Mouse (Mus musculus) heart, embryonic 15.5 days (tissue): ENCODE data around the gene Tmub1. TPM values are rescaled to one million over a fixed set of nuclear protein-coding genes. Genes with fewer than 3 reads are reported as not detected.

Experiments used
- ATAC-seq: fragments of 200-750 bp; cut with Nextera tagmentation; replicated peaks from 2 replicates; pipeline ENCODE4 v1.8.0; 2017; ENCODE audit warnings: low read depth, moderate TSS enrichment; ENCODE audit not compliant: insufficient number of reproducible peaks, insufficient read depth, low FRiP score
- H3K27ac ChIP-seq: fragments of 300-500 bp; sonication (generic); 2 replicates; pipeline ENCODE4 v1.5.1; 2015; ENCODE audit warnings: mild to moderate bottlenecking, inconsistent platforms
- H3K27me3 ChIP-seq: fragments of 300-500 bp; sonication (generic); 2 replicates; pipeline ENCODE4 v1.6.1; 2015; ENCODE audit warnings: inconsistent platforms
- H3K36me3 ChIP-seq: fragments of 300-500 bp; sonication (generic); 2 replicates; pipeline ENCODE4 v1.6.1; 2015; ENCODE audit warnings: mild to moderate bottlenecking, inconsistent platforms
- H3K4me1 ChIP-seq: fragments of 300-500 bp; sonication (generic); replicated peaks from 2 replicates; pipeline ENCODE4 v1.6.1; 2015; ENCODE audit warnings: inconsistent platforms
- H3K4me2 ChIP-seq: fragments of 300-500 bp; sonication (generic); 2 replicates; pipeline ENCODE4 v1.6.1; 2015; ENCODE audit warnings: inconsistent platforms, mild to moderate bottlenecking, moderate library complexity
- H3K4me3 ChIP-seq: fragments of 300-500 bp; sonication (generic); 2 replicates; pipeline ENCODE4 v1.5.1; 2015; ENCODE audit warnings: mild to moderate bottlenecking, inconsistent platforms
- H3K9ac ChIP-seq: fragments of 300-500 bp; sonication (generic); 2 replicates; pipeline ENCODE4 v1.6.1; 2015; ENCODE audit warnings: mild to moderate bottlenecking, inconsistent platforms
- H3K9me3 ChIP-seq: fragments of 300-500 bp; sonication (generic); replicated peaks from 2 replicates; pipeline ENCODE4 v1.6.1; 2016; ENCODE audit warnings: inconsistent platforms
- WGBS: fragments of 180-500 bp; shearing (Covaris S2); methylation state at CpG from one replicate; pipeline ENCODE4 v1.1.7; 2015; ENCODE audit warnings: mixed read lengths; 5-methylcytosine and 5-hydroxymethylcytosine counted together
- polyA plus RNA-seq: library from polyadenylated mRNA; unstranded; fragments of >200 nt; fragmentation: Nextera tagmentation; extraction: Ambion mirVana; gene quantifications from 2 replicates; pipeline ENCODE4 v1.2.1, GENCODE M21; 2015

The Tmub1 gene
- polyA plus RNA-seq: 17.0 and 20.0 TPM in 2 replicates

DNA sequence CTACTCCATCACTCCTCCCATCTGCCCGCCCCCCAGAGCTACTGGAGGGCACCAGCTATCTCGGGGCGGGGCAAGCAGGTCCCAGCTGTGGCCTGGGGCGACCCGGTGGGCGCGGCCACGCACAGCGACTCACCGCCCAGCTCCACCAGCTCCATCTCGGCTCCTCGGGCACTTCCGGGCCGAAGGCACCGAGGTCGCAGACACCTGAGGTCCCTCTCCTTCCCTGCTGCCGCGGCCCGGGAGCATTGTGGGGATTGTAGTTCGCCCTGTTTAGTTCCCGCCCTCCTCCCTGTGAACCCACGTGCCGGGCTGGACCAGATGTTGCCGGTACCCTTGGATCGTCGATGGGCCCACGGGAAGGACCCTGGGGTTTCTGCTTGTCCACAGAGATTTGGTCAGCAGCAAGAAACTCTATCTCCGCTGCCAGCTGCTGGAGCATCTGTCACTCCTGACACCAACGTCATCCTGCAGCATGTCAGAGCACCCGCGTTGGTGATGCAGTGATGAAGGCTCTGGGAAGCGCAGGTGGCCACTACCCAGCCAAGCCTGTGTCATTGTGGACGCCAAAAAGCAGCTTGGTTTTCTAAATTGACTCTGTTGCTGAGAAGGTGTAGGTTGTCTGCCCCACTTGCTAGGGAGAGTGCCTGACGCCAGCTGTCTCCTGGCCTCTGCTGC lies at the start of gene Tmub1:
TSS of gene Tmub1 (minus strand) at position 231 of the 675 bp plus-strand sequence.
- Histone ChIP-seq H3K27me3 (no peaks in the 10 kb centered on the region), H3K4me3 (peak within 1 kb of the TSS; percentile 75), H3K4me2 (peak within 1 kb of the TSS; percentile 89), H3K36me3 (peaks cover 9% of the 10 kb centered on the region; the same call in 1 of the 2 replicates), H3K9me3 (no peaks in the 10 kb centered on the region), H3K4me1 (peaks cover 44% of the 10 kb centered on the region), H3K27ac (peak within 1 kb of the TSS; percentile 72), H3K9ac (peak within 1 kb of the TSS; percentile 70)
- peak; percentile 33 for ATAC-seq
- 3% methylated on average over 34 of the region's 34 CpGs for WGBS

DNA sequence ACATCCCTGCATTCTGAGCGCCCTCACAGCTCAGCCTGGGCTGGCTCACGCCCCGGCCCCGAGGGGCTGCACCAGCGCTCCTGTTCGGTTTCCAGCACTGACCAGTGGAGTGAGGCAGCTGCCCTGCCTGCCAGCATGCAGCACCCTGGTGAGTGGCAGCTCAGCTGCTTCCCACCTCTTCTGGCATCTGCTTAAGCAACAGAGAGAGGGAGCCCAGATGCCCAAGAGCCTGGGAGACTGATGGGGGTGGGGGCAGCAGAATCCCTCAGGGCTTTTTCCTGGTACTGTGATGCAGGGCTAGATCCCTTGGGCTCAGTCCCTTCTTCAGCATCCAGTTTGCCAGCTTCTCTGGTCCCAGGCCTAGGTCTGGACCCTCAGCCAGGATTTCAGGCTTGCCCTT lies 49.1 kb upstream of the Tmub1 start:
- Histone ChIP-seq H3K4me1 (no peaks in the 10 kb centered on the region), H3K36me3 (peaks cover 69% of the 10 kb centered on the region), H3K9me3 (no peaks in the 10 kb centered on the region), H3K27me3 (no peaks in the 10 kb centered on the region), H3K4me2 (no peak overlapping the region), H3K27ac (no peak overlapping the region), H3K9ac (no peak overlapping the region), H3K4me3 (no peak overlapping the region)
- no peak for ATAC-seq
- WGBS: 63% methylated on average over 6 of the region's 6 CpGs

DNA sequence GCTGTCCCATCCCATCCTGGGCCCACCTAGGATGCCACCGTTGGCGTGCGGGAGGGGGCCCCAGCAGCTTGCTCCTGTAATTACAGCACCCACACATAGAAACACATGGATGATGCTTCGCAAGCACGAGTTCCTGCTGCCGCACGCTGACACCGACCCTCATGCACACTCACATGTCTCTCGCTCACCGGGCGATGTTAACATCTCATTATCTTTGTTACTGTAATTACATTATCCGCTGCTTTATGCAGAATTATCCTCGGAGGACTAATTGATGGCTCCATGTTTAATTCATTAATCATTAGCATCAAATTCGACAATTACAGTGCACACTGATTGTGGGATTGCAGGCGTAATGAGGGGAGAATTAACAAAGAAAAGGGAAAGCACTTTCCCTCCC lies 47.4 kb upstream of the Tmub1 start:
- Histone ChIP-seq H3K27ac (no peak overlapping the region), H3K9ac (no peak overlapping the region), H3K27me3 (no peaks in the 10 kb centered on the region), H3K36me3 (peaks cover 69% of the 10 kb centered on the region), H3K4me3 (no peak overlapping the region), H3K4me1 (no peaks in the 10 kb centered on the region), H3K9me3 (no peaks in the 10 kb centered on the region), H3K4me2 (no peak overlapping the region)
- WGBS: 92% methylated on average over 15 of the region's 15 CpGs
- ATAC-seq: no peak

DNA sequence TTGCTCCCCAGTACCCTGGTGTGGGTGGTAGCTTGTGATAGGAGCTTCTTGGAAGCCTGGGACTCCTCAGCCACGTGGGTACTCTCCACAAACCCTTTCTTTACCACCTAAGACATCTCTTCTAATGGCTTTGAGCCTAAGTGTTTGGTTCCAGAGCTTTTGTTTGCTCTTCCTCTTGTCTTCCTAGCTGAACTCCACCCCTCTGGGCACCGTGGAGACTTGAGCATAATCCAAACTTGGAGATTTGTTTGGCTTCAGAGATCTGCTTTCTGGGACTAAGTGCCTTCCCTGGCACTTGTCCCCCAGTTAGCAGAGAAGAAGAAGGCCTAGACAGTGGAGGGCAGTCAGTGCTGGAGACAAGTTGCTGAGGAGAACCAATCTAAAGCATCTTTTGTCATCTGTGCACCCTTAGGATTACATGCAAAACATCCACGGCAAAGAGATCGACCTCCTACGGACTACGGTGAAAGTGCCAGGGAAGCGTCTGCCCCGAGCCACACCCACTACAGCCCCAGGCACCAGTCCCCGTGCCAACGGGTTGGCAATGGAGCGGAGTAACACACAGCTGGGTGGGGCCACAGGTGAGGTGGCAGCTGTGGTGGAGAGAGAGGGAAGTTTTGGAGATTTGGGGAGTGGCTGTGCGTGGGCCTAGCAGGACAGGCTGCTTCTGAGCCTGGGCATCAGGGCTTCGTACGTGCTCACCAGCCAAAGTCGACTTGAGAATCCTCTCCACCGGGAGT lies 45.1 kb upstream of the Tmub1 start:
- Histone ChIP-seq H3K36me3 (peaks cover 67% of the 10 kb centered on the region), H3K4me1 (no peaks in the 10 kb centered on the region), H3K9ac (no peak overlapping the region), H3K27me3 (no peaks in the 10 kb centered on the region), H3K4me3 (no peak overlapping the region), H3K9me3 (no peaks in the 10 kb centered on the region), H3K27ac (no peak overlapping the region), H3K4me2 (no peak overlapping the region)
- no peak for ATAC-seq
- WGBS: 84% methylated on average over 16 of the region's 16 CpGs

DNA sequence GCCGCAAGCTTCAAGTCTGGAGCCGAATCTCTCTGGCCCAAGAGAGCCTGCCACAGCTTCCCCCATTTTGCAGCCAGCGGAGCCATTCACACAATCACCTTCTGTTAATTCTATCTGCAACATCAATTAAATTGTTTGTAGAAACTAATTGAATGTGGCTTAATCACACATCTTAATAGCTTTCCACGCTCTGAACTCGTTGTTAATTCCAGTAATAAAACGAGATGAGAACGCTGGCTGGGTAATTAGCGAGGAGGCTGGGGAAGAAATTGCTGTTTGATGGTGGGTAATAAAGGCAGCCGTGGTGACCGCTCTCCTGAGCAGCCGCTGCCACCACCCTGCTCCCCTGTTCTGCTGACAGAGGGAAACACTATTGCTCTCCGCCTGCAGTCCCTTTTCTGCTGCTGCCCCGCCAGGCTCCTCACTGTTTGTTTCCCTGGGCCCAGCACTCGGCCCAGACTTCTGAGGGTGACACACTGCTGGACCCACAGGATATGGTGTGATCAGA lies 42.8 kb upstream of the Tmub1 start:
- Histone ChIP-seq H3K4me1 (peaks cover 4% of the 10 kb centered on the region; the same call in 1 of the 2 replicates), H3K27me3 (no peaks in the 10 kb centered on the region), H3K27ac (no peak overlapping the region), H3K9ac (no peak overlapping the region), H3K9me3 (no peaks in the 10 kb centered on the region), H3K4me2 (no peak overlapping the region), H3K36me3 (peaks cover 67% of the 10 kb centered on the region), H3K4me3 (no peak overlapping the region)
- no peak for ATAC-seq
- WGBS: 83% methylated on average over 14 of the region's 14 CpGs

DNA sequence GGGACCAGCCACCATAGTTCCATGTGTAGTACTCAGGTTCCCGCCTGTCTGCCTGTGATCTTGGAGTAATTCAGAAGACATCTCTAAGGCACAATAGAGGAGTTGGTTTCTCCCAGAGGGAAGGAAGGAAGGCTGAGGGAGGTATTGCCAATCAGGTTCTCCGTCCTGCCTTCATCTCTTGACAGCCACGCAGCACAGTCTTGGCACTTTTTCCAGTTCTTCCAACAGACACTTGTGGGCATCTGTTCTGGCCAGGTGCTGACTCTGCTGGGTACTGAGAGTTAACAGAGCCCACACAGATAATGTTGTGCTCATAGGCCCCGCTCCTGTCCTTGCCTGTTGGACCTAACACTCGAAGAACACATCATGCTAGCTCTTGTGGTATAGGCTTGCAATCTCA lies 39.1 kb upstream of the Tmub1 start:
- Histone ChIP-seq H3K4me2 (no peak overlapping the region), H3K36me3 (peaks cover 67% of the 10 kb centered on the region), H3K27me3 (peaks cover 8% of the 10 kb centered on the region), H3K27ac (no peak overlapping the region), H3K9me3 (no peaks in the 10 kb centered on the region), H3K4me3 (no peak overlapping the region), H3K4me1 (peaks cover 15% of the 10 kb centered on the region), H3K9ac (no peak overlapping the region)
- WGBS: 85% methylated on average over 5 of the region's 5 CpGs
- ATAC-seq: no peak

DNA sequence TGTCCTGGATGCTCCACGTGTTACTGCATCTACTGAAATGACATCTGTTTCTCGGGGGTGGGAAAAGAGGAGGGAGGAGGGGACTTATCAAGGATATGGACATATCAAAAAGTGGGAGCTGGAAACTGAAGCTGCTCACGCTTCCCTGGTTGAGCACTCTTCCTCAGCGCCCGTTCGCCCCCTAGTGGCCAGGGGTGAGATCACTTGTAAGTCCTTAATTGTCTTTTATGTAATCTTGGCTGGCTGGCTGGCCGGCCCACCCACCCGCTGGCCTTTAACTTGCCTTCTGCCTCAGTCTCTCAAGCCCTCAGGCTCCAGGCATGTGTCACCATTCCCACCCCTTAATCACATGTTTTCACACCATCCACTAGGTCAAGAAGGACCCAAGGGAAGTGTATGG lies 38.4 kb upstream of the Tmub1 start:
- ATAC-seq: no peak
- Histone ChIP-seq H3K27ac (no peak overlapping the region), H3K4me1 (peaks cover 19% of the 10 kb centered on the region), H3K9me3 (no peaks in the 10 kb centered on the region), H3K4me2 (no peak overlapping the region), H3K9ac (no peak overlapping the region), H3K36me3 (peaks cover 62% of the 10 kb centered on the region), H3K4me3 (no peak overlapping the region), H3K27me3 (peaks cover 8% of the 10 kb centered on the region)
- 5% methylated on average over 8 of the region's 8 CpGs for WGBS

DNA sequence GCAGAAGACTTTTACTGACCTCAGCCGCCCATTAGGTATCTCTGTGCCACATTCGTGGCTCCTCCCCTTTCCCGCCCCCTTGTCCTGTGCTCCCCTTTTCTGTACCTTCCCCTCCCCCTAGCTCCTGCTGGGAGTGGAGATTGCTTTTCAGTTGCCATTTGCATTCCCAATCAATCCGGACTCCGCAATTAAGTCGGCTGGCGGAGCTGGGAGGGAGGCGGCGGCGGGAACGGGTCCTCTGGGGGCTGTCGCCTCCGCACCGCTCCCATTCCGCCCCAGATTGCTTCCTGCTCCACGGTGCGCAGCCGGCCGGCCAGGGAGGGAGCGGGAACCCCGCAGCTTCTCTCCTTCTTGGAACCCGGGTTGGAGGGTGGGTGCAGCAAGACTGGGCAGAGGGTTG lies 37.3 kb upstream of the Tmub1 start:
- Histone ChIP-seq H3K4me1 (peaks cover 19% of the 10 kb centered on the region), H3K4me3 (no peak overlapping the region), H3K9ac (no peak overlapping the region), H3K4me2 (peak overlapping the region; percentile 31), H3K27ac (no peak overlapping the region), H3K27me3 (peaks cover 8% of the 10 kb centered on the region), H3K36me3 (peaks cover 63% of the 10 kb centered on the region), H3K9me3 (no peaks in the 10 kb centered on the region)
- 41% methylated on average over 22 of the region's 22 CpGs for WGBS
- no peak for ATAC-seq

DNA sequence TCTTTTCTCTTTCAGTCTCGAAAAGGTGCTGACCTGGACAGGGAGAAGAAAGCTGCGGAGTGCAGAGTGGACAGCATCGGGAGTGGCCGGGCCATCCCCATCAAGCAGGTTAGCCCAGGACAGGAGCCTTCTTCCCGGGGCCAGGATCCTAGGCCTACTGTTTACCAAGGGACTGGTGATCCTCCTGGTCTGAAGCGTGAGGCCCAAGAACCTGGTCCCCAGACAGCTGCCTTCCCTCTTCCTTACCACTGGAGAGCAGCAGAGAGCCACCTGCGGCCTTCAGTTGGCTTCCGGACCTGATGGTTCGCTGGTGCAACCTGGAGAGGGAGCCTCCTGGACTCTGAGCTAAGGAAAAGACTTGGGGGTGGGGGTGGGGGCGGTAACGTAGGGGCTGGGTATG lies 35.7 kb upstream of the Tmub1 start:
- Histone ChIP-seq H3K27me3 (peaks cover 8% of the 10 kb centered on the region), H3K9ac (no peak overlapping the region), H3K4me3 (no peak overlapping the region), H3K4me1 (peaks cover 19% of the 10 kb centered on the region), H3K36me3 (peaks cover 62% of the 10 kb centered on the region), H3K4me2 (no peak overlapping the region), H3K27ac (no peak overlapping the region), H3K9me3 (no peaks in the 10 kb centered on the region)
- no peak for ATAC-seq
- WGBS: 32% methylated on average over 11 of the region's 11 CpGs

DNA sequence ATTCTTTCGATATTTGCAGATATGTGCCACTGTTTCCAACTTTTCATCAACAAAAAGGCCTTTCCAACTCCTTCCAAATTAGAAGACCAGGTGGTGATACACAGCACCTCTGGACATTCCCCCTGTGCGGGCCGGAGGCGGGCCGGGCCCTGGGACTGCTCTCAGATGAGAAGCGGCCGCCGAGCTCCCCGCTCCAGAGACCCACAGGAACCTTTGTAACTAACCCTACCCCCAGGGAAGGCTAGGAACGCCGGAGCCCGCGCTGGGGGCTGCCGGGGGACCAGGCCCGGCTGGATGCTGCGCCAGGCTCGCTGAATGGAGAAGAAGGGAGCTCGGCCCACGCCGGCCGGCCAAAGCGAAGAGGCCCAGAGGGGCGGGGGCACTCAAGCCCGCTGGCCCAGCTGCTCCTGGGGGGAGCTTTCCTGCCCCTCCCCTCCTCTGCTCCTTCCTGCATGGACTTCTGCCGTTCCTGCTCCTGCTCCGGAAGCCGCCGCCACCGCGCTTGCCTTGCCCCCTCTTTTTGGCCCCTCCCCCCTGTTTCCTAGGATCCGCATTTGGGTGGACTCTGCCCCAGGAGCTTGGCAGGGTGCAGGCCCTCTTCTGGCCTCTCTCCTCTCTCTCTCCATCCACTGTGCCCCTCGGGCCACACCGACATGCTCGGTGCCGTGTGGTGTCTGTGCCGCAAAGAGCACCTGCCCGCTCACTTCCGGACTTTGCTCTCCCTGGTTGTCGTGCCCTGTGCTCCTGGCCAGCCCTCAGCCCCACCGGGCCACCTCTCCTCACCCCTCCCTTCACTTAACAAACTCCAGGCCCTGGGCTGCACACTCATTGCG lies 34.8 kb upstream of the Tmub1 start:
- H3K27me3 ChIP-seq: peaks cover 8% of the 10 kb centered on the region
- H3K27ac ChIP-seq: no peak overlapping the region
- no peak overlapping the region for H3K4me2 ChIP-seq
- peaks cover 19% of the 10 kb centered on the region for H3K4me1 ChIP-seq
- 65% methylated on average over 41 of the region's 41 CpGs for WGBS
- no peak; the same call in 1 of the 2 replicates for ATAC-seq
- H3K9ac ChIP-seq: no peak overlapping the region
- no peaks in the 10 kb centered on the region for H3K9me3 ChIP-seq
- no peak overlapping the region for H3K4me3 ChIP-seq
- H3K36me3 ChIP-seq: peaks cover 63% of the 10 kb centered on the region

DNA sequence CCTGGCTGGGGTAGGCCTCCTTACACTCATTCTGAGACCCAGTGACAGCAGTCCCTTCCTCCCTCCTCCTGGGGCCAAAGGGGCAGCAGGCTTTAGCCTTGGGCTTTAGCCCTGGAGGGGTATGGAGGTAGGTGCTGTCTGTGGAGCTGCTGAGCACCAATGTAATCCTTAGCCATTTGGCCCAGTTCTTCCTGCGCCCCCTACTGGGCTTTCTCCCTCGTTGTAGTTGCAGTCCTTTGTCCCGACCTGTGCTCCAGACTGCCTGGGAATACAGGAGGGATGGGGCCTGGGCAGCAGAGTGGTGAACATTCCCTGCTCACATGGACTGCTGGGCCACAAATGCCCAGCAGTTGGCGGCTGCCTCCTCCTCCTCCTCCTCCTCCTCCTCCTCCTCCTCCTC lies 34.0 kb upstream of the Tmub1 start:
- peaks cover 60% of the 10 kb centered on the region for H3K36me3 ChIP-seq
- no peak for ATAC-seq

More for the DNA sequence above, 34.0 kb upstream of the Tmub1 start:
- H3K9ac ChIP-seq: no peak overlapping the region
- WGBS: 12% methylated on average over 4 of the region's 4 CpGs
- no peak overlapping the region for H3K27ac ChIP-seq
- peaks cover 19% of the 10 kb centered on the region for H3K4me1 ChIP-seq
- no peak overlapping the region for H3K4me3 ChIP-seq
- no peak overlapping the region for H3K4me2 ChIP-seq
- H3K9me3 ChIP-seq: no peaks in the 10 kb centered on the region
- H3K27me3 ChIP-seq: peaks cover 8% of the 10 kb centered on the region
